Mouse (Mus musculus) heart, adult 2 months (tissue): ENCODE results near the gene Tenm4. TPM values are rescaled to one million over a fixed set of nuclear protein-coding genes. Genes with fewer than 3 reads are reported as not detected.

ENCODE experiments used
- DNase-seq, 2 experiments: peaks; one replicate each; pipeline ENCODE4 v3.0.0; 2021
- H3K27ac ChIP-seq: fragments of 200-600 bp; 2 replicates; pipeline ENCODE4 v1.8.1; 2022
- H3K27me3 ChIP-seq: fragments of 200-500 bp; 2 replicates; pipeline ENCODE4 v1.6.1; 2012; ENCODE audit warnings: mild to moderate bottlenecking, low read length, inconsistent platforms, mixed read lengths; ENCODE audit not compliant: control insufficient read depth, insufficient read depth
- H3K36me3 ChIP-seq: fragments of 200-500 bp; 2 replicates; pipeline ENCODE4 v1.6.1; 2012; ENCODE audit warnings: low read length, inconsistent platforms; ENCODE audit not compliant: control insufficient read depth, insufficient read depth
- H3K4me1 ChIP-seq: fragments of 200-500 bp; 2 replicates; pipeline ENCODE4 v1.6.1; 2011; ENCODE audit warnings: low read length; ENCODE audit not compliant: control insufficient read depth, insufficient read depth
- H3K4me3 ChIP-seq: fragments of 200-600 bp; 2 replicates; pipeline ENCODE4 v1.8.1; 2022
- H3K79me2 ChIP-seq: fragments of 200-500 bp; replicated peaks from 2 replicates; pipeline ENCODE4 v1.6.1; 2012; ENCODE audit warnings: mild to moderate bottlenecking, inconsistent platforms, low read length, moderate library complexity, mixed read lengths; ENCODE audit not compliant: control insufficient read depth, insufficient read depth
- H3K9ac ChIP-seq: fragments of 200-500 bp; 2 replicates; pipeline ENCODE4 v1.6.1; 2012; ENCODE audit warnings: low read depth, mild to moderate bottlenecking, control low read depth, inconsistent platforms, low read length, mixed read lengths
- CTCF ChIP-seq: fragments of 200-600 bp; IDR thresholded peaks from 2 replicates; pipeline ENCODE4 v1.8.1; 2022; ENCODE audit warnings: antibody characterized with exemption, mild to moderate bottlenecking, moderate library complexity
- EP300 ChIP-seq: fragments of 200-500 bp; IDR thresholded peaks from 2 replicates; pipeline ENCODE4 v1.6.1; 2011; ENCODE audit warnings: low read depth, low read length, control low read depth; ENCODE audit not compliant: insufficient read depth
- POLR2A ChIP-seq: fragments of 200-500 bp; IDR thresholded peaks from 2 replicates; pipeline ENCODE4 v1.6.1; 2011; ENCODE audit warnings: mild to moderate bottlenecking, low read depth, low read length, control low read depth; ENCODE audit not compliant: insufficient read depth
- WGBS: fragments of 180-500 bp; shearing (Covaris S2); methylation state at CpG from one replicate; pipeline ENCODE4 v1.1.7; 2018; 5-methylcytosine and 5-hydroxymethylcytosine counted together
- intact Hi-C: fragments of 180-260 bp; cut with DNase I; formaldehyde crosslinking; loops from one replicate; pipeline ENCODE4 v1.15.1; 2025
- polyA plus RNA-seq: library from polyadenylated mRNA; depleted of rRNA; stranded (reverse); fragments of >200 nt; gene quantifications from 2 replicates; pipeline ENCODE4 v1.2.3, GENCODE M21; 2012
- total RNA-seq, 2 experiments: library from RNA; stranded (reverse); gene quantifications; 2 replicates each; pipeline ENCODE4 v1.2.3; 2021

The Tenm4 gene
- total and polyA plus RNA-seq, 3 experiments = 0.34 to 1.3 (median 0.74) TPM

GRCm38 (mm10) chr7:96720465-96720864, 549.4 kb downstream of the Tenm4 start:
- DNase-seq = no peak
- intact Hi-C loops = no loop called here
- no peaks in the 10 kb centered on the region for H3K4me1 ChIP-seq
- no peaks in the 10 kb centered on the region for H3K27me3 ChIP-seq
- 30% methylated on average over 5 of the region's 5 CpGs for WGBS
- no peaks in the 10 kb centered on the region for H3K79me2 ChIP-seq
- no peak overlapping the region for H3K9ac ChIP-seq
- TF ChIP-seq EP300 (no peak), POLR2A (no peak), CTCF (no peak)
- no peaks in the 10 kb centered on the region for H3K36me3 ChIP-seq
- no peak overlapping the region for H3K27ac ChIP-seq
- no peak overlapping the region for H3K4me3 ChIP-seq

DNA sequence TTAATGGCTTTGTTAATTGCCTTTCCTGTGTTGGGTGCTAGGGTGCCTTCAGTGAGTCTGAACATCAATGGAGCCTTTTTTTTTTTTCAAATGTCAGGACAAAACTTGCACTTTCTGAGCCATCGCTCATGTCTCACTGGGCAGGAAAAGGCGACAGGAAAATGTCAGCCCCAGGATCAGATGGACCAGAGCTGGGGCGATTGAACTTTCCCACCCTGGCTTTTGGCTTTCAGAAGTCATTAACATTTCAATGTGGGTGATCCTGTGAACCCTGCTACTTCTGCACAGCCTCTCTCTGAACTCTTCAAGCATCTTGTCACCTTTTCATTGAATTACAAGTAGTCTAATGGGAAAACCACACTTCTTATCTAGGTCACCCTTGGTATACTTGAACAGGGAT, 551.8 kb downstream of the Tenm4 start:
- H3K79me2 ChIP-seq = no peaks in the 10 kb centered on the region
- H3K9ac ChIP-seq = no peak overlapping the region
- intact Hi-C loops = no loop called here
- no peak overlapping the region for H3K27ac ChIP-seq
- no peaks in the 10 kb centered on the region for H3K27me3 ChIP-seq
- TF ChIP-seq CTCF = no peak
- no peak for TF ChIP-seq EP300
- TF ChIP-seq POLR2A = no peak
- no peaks in the 10 kb centered on the region for H3K36me3 ChIP-seq
- H3K4me3 ChIP-seq = no peak overlapping the region
- H3K4me1 ChIP-seq = no peaks in the 10 kb centered on the region
- 46% methylated on average over 3 of the region's 3 CpGs for WGBS
- DNase-seq = no peak

GRCm38 (mm10) chr7:96725603-96726002, 554.6 kb downstream of the Tenm4 start:
- Histone ChIP-seq H3K9ac (no peak overlapping the region), H3K4me3 (no peak overlapping the region), H3K27me3 (no peaks in the 10 kb centered on the region), H3K36me3 (no peaks in the 10 kb centered on the region), H3K27ac (no peak overlapping the region), H3K79me2 (no peaks in the 10 kb centered on the region), H3K4me1 (no peaks in the 10 kb centered on the region)
- intact Hi-C loops = no loop called here
- DNase-seq = no peak
- TF ChIP-seq POLR2A (no peak), EP300 (no peak), CTCF (no peak)
- 87% methylated on average over 5 of the region's 5 CpGs for WGBS

- 87% methylated on average over 1 of the region's 1 CpGs for WGBS
- no peaks in the 10 kb centered on the region for H3K79me2 ChIP-seq
- no peaks in the 10 kb centered on the region for H3K27me3 ChIP-seq
- no peak for DNase-seq
- H3K9ac ChIP-seq = no peak overlapping the region
- H3K36me3 ChIP-seq = no peaks in the 10 kb centered on the region
- TF ChIP-seq CTCF (no peak), EP300 (no peak), POLR2A (no peak)
- no peak overlapping the region for H3K4me3 ChIP-seq
- H3K27ac ChIP-seq = no peak overlapping the region
- intact Hi-C loops = no loop called here
- H3K4me1 ChIP-seq = no peaks in the 10 kb centered on the region
These were observed 559.3 kb downstream of the Tenm4 start for GRCm38 (mm10) chr7:96730360-96730759.

- H3K36me3 ChIP-seq = no peaks in the 10 kb centered on the region
- no peaks in the 10 kb centered on the region for H3K79me2 ChIP-seq
- no peak for TF ChIP-seq EP300
- TF ChIP-seq POLR2A = no peak
- no peak for TF ChIP-seq CTCF
- no peaks in the 10 kb centered on the region for H3K4me1 ChIP-seq
- 73% methylated on average over 4 of the region's 4 CpGs for WGBS
- intact Hi-C loops = no loop called here
- no peak overlapping the region for H3K9ac ChIP-seq
- no peaks in the 10 kb centered on the region for H3K27me3 ChIP-seq
- no peak for DNase-seq
- H3K4me3 ChIP-seq = no peak overlapping the region
- no peak overlapping the region for H3K27ac ChIP-seq
These were observed 560.9 kb downstream of the Tenm4 start for GRCm38 (mm10) chr7:96731947-96732346.

- H3K79me2 ChIP-seq = no peaks in the 10 kb centered on the region
- TF ChIP-seq POLR2A = no peak
- TF ChIP-seq EP300 = no peak
- no peak for TF ChIP-seq CTCF
- intact Hi-C loops = no loop called here
- no peak overlapping the region for H3K27ac ChIP-seq
- DNase-seq = no peak
- H3K36me3 ChIP-seq = no peaks in the 10 kb centered on the region
- H3K27me3 ChIP-seq = no peaks in the 10 kb centered on the region
- no peak overlapping the region for H3K4me3 ChIP-seq
- no peaks in the 10 kb centered on the region for H3K4me1 ChIP-seq
- WGBS = 60% methylated on average over 7 of the region's 7 CpGs
- H3K9ac ChIP-seq = no peak overlapping the region
These were observed 563.4 kb downstream of the Tenm4 start for GRCm38 (mm10) chr7:96734315-96735058.
